Mouse (Mus musculus): ENCODE data around the gene St6galnac6. TPM values are rescaled to one million over a fixed set of nuclear protein-coding genes. Genes with fewer than 3 reads are reported as not detected.
A peak's percentile ranks its signal among the peaks of the same experiment; 100 is the strongest.

Gene St6galnac6
- total RNA-seq (2021), result 10 to 100 TPM; 46.8 to 56.5 TPM
- long read RNA-seq, experiment 1, transcript St6galnac6-203 (7 exons, 2,394 nt), result major isoform, 5 of 12 reads
- long read RNA-seq, experiment 1, partial matches to known transcripts, result 2 of 12 reads
- long read RNA-seq, experiment 1, other reads (novel, unspliced or antisense), result 5 of 12 reads
- long read RNA-seq, experiment 2, partial matches to known transcripts, result 1 of 9 reads
- long read RNA-seq, experiment 2, other reads (novel, unspliced or antisense), result 7 of 9 reads

DNA sequence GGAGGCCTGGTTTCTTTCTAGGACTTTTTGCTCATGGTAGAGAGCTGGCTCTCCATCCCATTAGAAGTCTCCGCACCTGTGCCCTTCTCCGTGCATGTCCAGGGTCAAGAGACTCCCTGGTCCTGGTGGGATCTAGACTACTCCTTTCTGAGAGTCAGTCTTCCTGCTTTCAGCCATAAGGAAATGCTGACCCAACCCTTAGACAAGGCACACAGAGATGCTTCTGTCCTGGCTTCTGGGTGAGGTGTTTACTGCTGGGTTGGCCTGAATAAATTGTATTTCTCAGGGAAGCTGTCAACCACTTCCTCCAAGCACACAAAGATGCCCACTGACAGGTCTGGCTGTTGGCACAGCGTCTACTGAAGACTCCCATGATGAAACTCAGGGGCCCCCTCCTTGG lies at the start of gene St6galnac6:
Gene St6galnac6 (plus strand): TSS at position 301 of the 400 bp plus-strand sequence.
- intact Hi-C loops (cut with DNase I), result no loop called here
- no peak for TF ChIP-seq CTCF (IDR thresholded peaks at IDR 0.05)
- Histone ChIP-seq H3K4me3 (no peak within 1 kb of the TSS), H3K27ac (peak within 1 kb of the TSS; percentile 75; the same call in 1 of the 2 replicates)
- no peak for DNase-seq

GRCm38 (mm10) chr2:32549764-32550163 lies 49.7 kb upstream of the St6galnac6 start:
- H3K4me3 ChIP-seq, result no peak overlapping the region; the same call in 1 of the 2 replicates
- intact Hi-C loops (cut with DNase I), result no loop called here
- DNase-seq, result peak; percentile 91
- TF ChIP-seq CTCF (IDR thresholded peaks at IDR 0.05), result no peak
- H3K27ac ChIP-seq, result peak overlapping the region; percentile 69

- Histone ChIP-seq H3K4me3 (no peak overlapping the region), H3K27ac (0 out of 2 replicates have a peak overlapping the region, but pooled peaks have one; percentile 20)
- no peak for TF ChIP-seq CTCF (IDR thresholded peaks at IDR 0.05)
- DNase-seq, result no peak
- intact Hi-C loops (cut with DNase I), result no loop called here
Measured at GRCm38 (mm10) chr2:32551236-32551635, 48.3 kb upstream of the St6galnac6 start.

- no peak for TF ChIP-seq CTCF (IDR thresholded peaks at IDR 0.05)
- no peak overlapping the region for H3K27ac ChIP-seq
- intact Hi-C loops (cut with DNase I), result no loop called here
Measured at GRCm38 (mm10) chr2:32553592-32554148, 45.8 kb upstream of the St6galnac6 start.

DNA sequence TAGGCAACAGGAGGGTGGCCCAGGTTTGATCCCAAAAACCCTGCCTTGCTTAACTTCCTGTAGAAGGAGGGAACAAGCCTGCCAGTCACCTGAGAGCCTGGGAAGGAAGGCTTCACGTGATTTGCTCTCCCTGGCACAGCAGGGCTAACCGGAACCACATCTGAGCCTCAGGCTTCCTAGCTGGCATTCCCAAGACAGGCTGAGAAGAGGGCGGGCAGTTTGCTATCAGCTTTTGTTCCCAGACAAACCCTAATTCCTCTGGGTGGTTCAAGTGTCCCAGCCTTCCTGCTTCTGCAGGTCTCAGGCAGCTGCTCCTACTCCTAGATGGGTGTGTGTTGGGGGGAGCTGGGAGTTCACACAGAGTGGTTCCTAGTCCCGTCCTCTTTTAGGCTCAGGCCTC lies 44.0 kb upstream of the St6galnac6 start:
- intact Hi-C loops (cut with DNase I), result no loop called here
- no peak overlapping the region for H3K27ac ChIP-seq
- H3K4me3 ChIP-seq, result no peak overlapping the region
- no peak for DNase-seq
- no peak for TF ChIP-seq CTCF (IDR thresholded peaks at IDR 0.05)

More at GRCm38 (mm10) chr2:32553592-32554148, 45.8 kb upstream of the St6galnac6 start:
- no peak overlapping the region for H3K4me3 ChIP-seq
- DNase-seq, result no peak

DNA sequence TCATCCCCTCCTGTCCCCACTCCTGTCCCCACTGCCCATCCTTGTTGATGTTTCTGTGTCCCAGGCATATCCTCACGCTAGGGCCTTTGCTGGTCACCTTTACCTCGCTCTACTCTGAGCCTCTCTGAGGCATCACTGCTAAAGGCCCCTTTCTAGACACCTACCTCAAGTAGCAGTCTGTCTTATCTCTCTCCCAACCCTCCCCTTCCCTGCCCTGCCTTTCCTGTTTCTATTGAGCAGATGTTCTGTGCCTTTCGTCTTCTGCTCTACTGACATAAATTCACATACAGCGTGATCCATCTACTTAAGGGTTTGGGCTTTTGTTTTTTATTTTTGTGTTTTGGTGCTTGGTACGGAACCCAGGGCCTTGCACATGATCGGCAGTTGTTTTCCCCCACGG lies 43.5 kb upstream of the St6galnac6 start:
- Histone ChIP-seq H3K27ac (no peak overlapping the region), H3K4me3 (no peak overlapping the region)
- intact Hi-C loops (cut with DNase I), result no loop called here
- TF ChIP-seq CTCF (IDR thresholded peaks at IDR 0.05), result no peak
- no peak for DNase-seq

GRCm38 (mm10) chr2:32559570-32559969 lies 39.9 kb upstream of the St6galnac6 start:
- Histone ChIP-seq H3K27ac (no peak overlapping the region), H3K4me3 (no peak overlapping the region)
- DNase-seq, result no peak
- intact Hi-C loops (cut with DNase I), result no loop called here
- no peak for TF ChIP-seq CTCF (IDR thresholded peaks at IDR 0.05)

DNA sequence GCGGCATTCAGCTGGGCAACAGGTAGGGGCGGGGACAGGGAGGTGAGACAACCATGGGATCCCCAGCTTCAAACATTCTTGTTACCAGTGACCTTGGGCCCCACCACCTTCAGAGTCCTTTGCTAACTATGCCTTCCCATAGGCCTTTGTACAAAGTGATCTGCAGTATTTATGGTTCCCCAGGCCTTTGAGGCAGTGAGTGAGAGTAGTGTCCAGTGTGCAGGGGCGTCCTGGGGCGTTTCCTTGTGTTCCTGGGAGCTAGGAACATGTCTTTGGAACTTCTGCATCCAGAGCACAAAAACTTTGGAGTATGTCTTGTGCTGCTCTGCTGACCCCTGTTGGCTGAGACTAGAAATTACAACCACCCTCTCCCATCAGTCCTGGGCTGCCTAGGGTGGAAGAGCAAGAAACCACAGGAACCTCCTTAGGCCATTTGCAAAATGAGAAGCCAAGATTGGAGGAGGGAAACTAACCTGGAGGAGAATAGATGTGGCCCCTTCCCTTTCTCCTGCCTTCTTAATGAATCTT lies 32.9 kb upstream of the St6galnac6 start:
- intact Hi-C loops (cut with DNase I), result loop anchor here (1.0 to 2.0 kb wide), 3 partner anchors 32 to 162 kb away; partner anchors contain the start of gene Fam102a
- peak; percentile 74 for DNase-seq

DNA sequence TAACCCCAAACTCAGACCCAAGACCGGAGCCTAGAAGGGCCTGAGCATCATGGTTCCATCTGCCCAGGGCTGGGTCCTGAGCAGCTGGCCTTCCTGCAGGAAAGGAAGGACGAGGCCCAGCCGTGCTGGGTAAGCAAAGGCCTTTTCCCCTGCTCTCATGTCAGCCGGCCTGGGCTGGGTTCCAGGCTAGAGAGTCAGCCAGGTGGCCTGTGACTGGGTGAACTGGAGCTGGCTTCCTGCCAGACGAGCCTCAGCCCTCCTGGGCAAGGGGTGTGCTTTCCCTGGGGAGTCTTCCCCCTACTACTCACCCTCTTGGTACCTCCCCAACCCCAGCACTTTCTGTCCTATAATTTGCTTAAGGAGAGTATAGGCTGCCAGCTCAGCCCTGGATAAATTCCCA lies 31.4 kb upstream of the St6galnac6 start:
- DNase-seq, result peak; percentile 82
- intact Hi-C loops (cut with DNase I), result no loop called here
- Histone ChIP-seq H3K4me3 (no peak overlapping the region), H3K27ac (peak overlapping the region; percentile 35; the same call in 1 of the 2 replicates)
- TF ChIP-seq CTCF (IDR thresholded peaks at IDR 0.05), result no peak

More for the DNA sequence above, 32.9 kb upstream of the St6galnac6 start:
- TF ChIP-seq CTCF (IDR thresholded peaks at IDR 0.05), result peak; percentile 95
- peak overlapping the region; percentile 21; the same call in 1 of the 2 replicates for H3K27ac ChIP-seq
- no peak overlapping the region for H3K4me3 ChIP-seq

GRCm38 (mm10) chr2:32568941-32569340 lies 30.6 kb upstream of the St6galnac6 start:
- no peak overlapping the region for H3K4me3 ChIP-seq
- TF ChIP-seq CTCF (IDR thresholded peaks at IDR 0.05), result no peak
- intact Hi-C loops (cut with DNase I), result no loop called here
- DNase-seq, result no peak
- peak overlapping the region; percentile 35; the same call in 1 of the 2 replicates for H3K27ac ChIP-seq

- no peak for TF ChIP-seq CTCF (IDR thresholded peaks at IDR 0.05)
- Histone ChIP-seq H3K4me3 (peak within 1 kb of the TSS; percentile 89), H3K27ac (peak within 1 kb of the TSS; percentile 95)
- intact Hi-C loops (cut with DNase I), result loop anchor here (5.0 kb wide), 1 partner anchor 36 kb away; no protein-coding TSS in a partner anchor
- peak; percentile 93 for DNase-seq
Measured at GRCm38 (mm10) chr2:32570698-32571494, 28.6 kb upstream of the St6galnac6 start, which contains the start of gene Dpm2. TSS of gene Dpm2 (plus strand) at chr2:32570858.

DNA sequence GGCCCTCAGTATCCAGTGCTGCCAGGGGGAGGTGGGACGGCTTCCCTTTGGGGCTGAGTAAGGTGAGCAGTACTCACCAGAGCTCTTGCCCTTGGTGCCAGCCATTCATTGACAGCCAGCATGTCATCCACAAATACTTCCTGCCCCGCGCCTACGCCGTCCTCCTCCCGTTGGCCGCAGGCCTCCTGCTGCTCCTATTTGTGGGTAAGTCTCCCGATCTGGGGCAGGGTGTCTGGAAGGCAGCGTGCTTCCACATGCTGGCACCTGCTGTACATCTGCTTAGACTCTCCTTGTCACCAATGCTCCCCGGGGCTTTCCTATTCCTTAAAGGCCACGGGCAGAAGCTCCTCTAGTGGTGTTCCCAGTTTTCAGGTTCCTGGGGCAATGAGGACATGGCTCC lies 27.3 kb upstream of the St6galnac6 start:
- Histone ChIP-seq H3K27ac (no peak overlapping the region), H3K4me3 (no peak overlapping the region)
- intact Hi-C loops (cut with DNase I), result loop anchor here (5.0 kb wide), 1 partner anchor 35 kb away; no protein-coding TSS in a partner anchor
- TF ChIP-seq CTCF (IDR thresholded peaks at IDR 0.05), result no peak
- DNase-seq, result no peak

All from gastrocnemius, adult 2 months (tissue).